Mouse (Mus musculus): Measurements from ENCODE around the gene Slc6a19.
"Not testable (repeated sequence)": the region's sequence is repeated elsewhere in the genome, so short reads cannot be mapped to it uniquely, and the experiment has no call there.

Gene Slc6a19

GRCm38 (mm10) chr13:73712228-73712627, 7.6 kb upstream of the Slc6a19 start:
- no peak for DNase-seq

GRCm38 (mm10) chr13:73711803-73712202, 7.1 kb upstream of the Slc6a19 start:
- no peak for DNase-seq

- no peak for DNase-seq
Measured at GRCm38 (mm10) chr13:73711221-73711620, 6.6 kb upstream of the Slc6a19 start.

- DNase-seq: no peak
Measured at GRCm38 (mm10) chr13:73709491-73709890, 4.8 kb upstream of the Slc6a19 start.

GRCm38 (mm10) chr13:73703486-73703885, 1.2 kb downstream of the Slc6a19 start:
- DNase-seq: not testable (repeated sequence)

- peak; percentile 14 for DNase-seq
Measured at GRCm38 (mm10) chr13:73702776-73703175, 1.9 kb downstream of the Slc6a19 start.

GRCm38 (mm10) chr13:73701161-73701883, 3.3 kb downstream of the Slc6a19 start:
- no peak for DNase-seq

GRCm38 (mm10) chr13:73700554-73700953, 4.1 kb downstream of the Slc6a19 start:
- no peak for DNase-seq

- no peak for DNase-seq
Measured at GRCm38 (mm10) chr13:73699714-73700113, 5.0 kb downstream of the Slc6a19 start.

- no peak for DNase-seq
Measured at GRCm38 (mm10) chr13:73696529-73696928, 8.1 kb downstream of the Slc6a19 start.

GRCm38 (mm10) chr13:73694972-73695371, 9.7 kb downstream of the Slc6a19 start:
- no peak for DNase-seq

GRCm38 (mm10) chr13:73693333-73693732, 11.3 kb downstream of the Slc6a19 start:
- no peak for DNase-seq

- peak; percentile 67 for DNase-seq
Measured at GRCm38 (mm10) chr13:73692249-73692868, 12.3 kb downstream of the Slc6a19 start.

- DNase-seq: no peak
Measured at GRCm38 (mm10) chr13:73688934-73689333, 15.7 kb downstream of the Slc6a19 start.

GRCm38 (mm10) chr13:73687601-73688000, 17.1 kb downstream of the Slc6a19 start:
- no peak for DNase-seq

- no peak for DNase-seq
Measured at GRCm38 (mm10) chr13:73685502-73685901, 19.2 kb downstream of the Slc6a19 start.

GRCm38 (mm10) chr13:73684412-73684811, 20.3 kb downstream of the Slc6a19 start:
- no peak for DNase-seq

GRCm38 (mm10) chr13:73683682-73684081, 21.0 kb downstream of the Slc6a19 start:
- DNase-seq: no peak

- DNase-seq: no peak
Measured at GRCm38 (mm10) chr13:73682226-73682625, 22.4 kb downstream of the Slc6a19 start.

GRCm38 (mm10) chr13:73680394-73680793, 24.3 kb downstream of the Slc6a19 start:
- no peak for DNase-seq

- no peak for DNase-seq
Measured at GRCm38 (mm10) chr13:73679311-73679710, 25.4 kb downstream of the Slc6a19 start.

- DNase-seq: no peak
Measured at GRCm38 (mm10) chr13:73677853-73678252, 26.8 kb downstream of the Slc6a19 start, which contains the start of gene Slc6a18. Slc6a18 (minus strand) TSS chr13:73678023.

- no peak for DNase-seq
Measured at GRCm38 (mm10) chr13:73675161-73675560, 29.5 kb downstream of the Slc6a19 start.

- DNase-seq: no peak
Measured at GRCm38 (mm10) chr13:73660163-73660695, 44.4 kb downstream of the Slc6a19 start.
